Mouse (Mus musculus) midbrain, embryonic 14.5 days (tissue): Measurements from ENCODE around the gene Fig4. TPM values are rescaled to one million over a fixed set of nuclear protein-coding genes. Genes with fewer than 3 reads are reported as not detected.

Source experiments
- ATAC-seq: fragments of 200-750 bp; cut with Nextera tagmentation; 2 replicates; pipeline ENCODE4 v1.8.0; 2017; ENCODE audit warnings: moderate number of reproducible peaks, moderate library complexity; ENCODE audit not compliant: low FRiP score, low TSS enrichment
- DNase-seq: peaks from one replicate; pipeline ENCODE4 v3.0.0-alpha.2; 2015
- H3K27ac ChIP-seq: fragments of 300-500 bp; sonication (generic); replicated peaks from 2 replicates; pipeline ENCODE4 v1.5.1; 2014; ENCODE audit warnings: mild to moderate bottlenecking, low read depth, low read length, moderate library complexity
- H3K27me3 ChIP-seq: fragments of 300-500 bp; sonication (generic); 2 replicates; pipeline ENCODE4 v1.6.1; 2014; ENCODE audit warnings: low read length, control low read depth, mixed read lengths; ENCODE audit not compliant: control insufficient read depth, insufficient read depth
- H3K36me3 ChIP-seq: fragments of 300-500 bp; sonication (generic); 2 replicates; pipeline ENCODE4 v1.6.1; 2014; ENCODE audit warnings: low read length, control low read depth; ENCODE audit not compliant: control insufficient read depth, insufficient read depth
- H3K4me1 ChIP-seq: fragments of 300-500 bp; sonication (generic); 2 replicates; pipeline ENCODE4 v1.6.1; 2014; ENCODE audit warnings: mild to moderate bottlenecking, antibody characterized with exemption, low read length, control low read depth; ENCODE audit not compliant: control insufficient read depth, insufficient read depth
- H3K4me2 ChIP-seq: fragments of 300-500 bp; sonication (generic); 2 replicates; pipeline ENCODE4 v1.6.1; 2014; ENCODE audit warnings: mild to moderate bottlenecking, low read length, moderate library complexity
- H3K4me3 ChIP-seq: fragments of 300-500 bp; sonication (generic); replicated peaks from 2 replicates; pipeline ENCODE4 v1.5.1; 2014; ENCODE audit warnings: low read depth, low read length
- H3K9ac ChIP-seq: fragments of 300-500 bp; sonication (generic); replicated peaks from 2 replicates; pipeline ENCODE4 v1.6.1; 2014; ENCODE audit warnings: mild to moderate bottlenecking, low read length, moderate library complexity
- H3K9me3 ChIP-seq: fragments of 300-500 bp; sonication (generic); 2 replicates; pipeline ENCODE4 v1.6.1; 2016; ENCODE audit warnings: low read length, control low read depth, mixed read lengths; ENCODE audit not compliant: control insufficient read depth
- WGBS: fragments of 180-500 bp; shearing (Covaris S2); extraction: QIAGEN DNeasy Blood & Tissue Kit; methylation state at CpG from one replicate; pipeline ENCODE4 v1.1.7; 2014; 5-methylcytosine and 5-hydroxymethylcytosine counted together
- polyA plus RNA-seq: library from polyadenylated mRNA; unstranded; fragments of >200 nt; fragmentation: Nextera tagmentation; extraction: Ambion mirVana; gene quantifications from 2 replicates; pipeline ENCODE4 v1.2.1, GENCODE M21; 2014

Fig4 gene
- polyA plus RNA-seq, 1 experiment from 2014 or later: 33.9 TPM

DNA sequence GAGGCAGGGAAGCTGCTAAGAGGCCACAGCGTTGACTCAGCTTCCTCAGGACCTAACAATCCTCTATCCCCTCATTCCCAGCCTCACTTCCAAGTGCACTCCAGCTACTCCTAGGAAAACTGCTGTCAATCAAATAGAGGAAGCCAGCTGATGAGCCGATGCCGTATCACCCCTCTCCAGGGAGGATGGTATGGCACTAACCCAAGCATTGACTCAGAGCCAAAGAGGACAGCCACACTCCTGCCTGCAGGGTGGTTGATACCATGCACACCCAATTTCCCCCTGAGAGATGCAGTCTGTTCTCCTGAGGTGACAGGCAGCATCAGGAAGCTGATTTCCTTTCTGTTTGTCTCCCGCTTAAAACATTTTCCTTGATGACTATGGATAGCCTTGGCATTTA is 81.9 kb downstream of the Fig4 start:
- Histone ChIP-seq H3K27ac (no peak overlapping the region), H3K36me3 (no peaks in the 10 kb centered on the region; the same call in 1 of the 2 replicates), H3K27me3 (no peaks in the 10 kb centered on the region), H3K4me3 (no peak overlapping the region), H3K9ac (no peak overlapping the region), H3K4me2 (no peak overlapping the region), H3K9me3 (no peaks in the 10 kb centered on the region), H3K4me1 (no peaks in the 10 kb centered on the region)
- DNase-seq (peak; percentile 13), ATAC-seq (no peak)
- 64% methylated on average over 4 of the region's 4 CpGs for WGBS

GRCm38 (mm10) chr10:41218897-41219296 is 84.2 kb downstream of the Fig4 start:
- ATAC-seq: no peak
- 73% methylated on average over 10 of the region's 10 CpGs for WGBS
- no peaks in the 10 kb centered on the region for H3K4me1 ChIP-seq
- H3K27ac ChIP-seq: no peak overlapping the region
- no peaks in the 10 kb centered on the region; the same call in 1 of the 2 replicates for H3K36me3 ChIP-seq
- H3K4me2 ChIP-seq: no peak overlapping the region
- no peak overlapping the region for H3K9ac ChIP-seq
- DNase-seq: peak; percentile 11
- H3K27me3 ChIP-seq: no peaks in the 10 kb centered on the region
- no peaks in the 10 kb centered on the region for H3K9me3 ChIP-seq
- H3K4me3 ChIP-seq: no peak overlapping the region

DNA sequence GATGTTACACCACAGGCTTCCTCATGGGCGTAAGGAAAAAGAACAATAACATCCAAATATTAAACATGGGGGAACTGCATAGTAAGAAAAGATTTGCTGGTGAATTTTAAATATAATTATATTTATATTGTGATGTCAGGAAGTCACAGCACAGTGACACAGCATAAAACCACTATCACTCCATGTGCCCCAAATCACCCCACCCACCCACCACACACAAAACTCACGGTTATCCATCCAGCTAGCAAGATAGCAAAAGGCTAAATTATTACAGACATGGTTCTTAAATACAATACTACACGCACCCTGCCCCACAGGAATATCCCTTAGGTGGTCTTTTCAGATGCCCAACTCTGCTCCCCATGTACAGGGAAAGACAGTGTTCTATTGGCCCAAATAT is 89.0 kb downstream of the Fig4 start:
- no peak overlapping the region for H3K4me2 ChIP-seq
- H3K9ac ChIP-seq: no peak overlapping the region
- DNase-seq (no peak), ATAC-seq (no peak)
- H3K9me3 ChIP-seq: no peaks in the 10 kb centered on the region
- WGBS: 89% methylated on average over 3 of the region's 3 CpGs
- H3K27me3 ChIP-seq: no peaks in the 10 kb centered on the region
- H3K4me3 ChIP-seq: no peak overlapping the region
- peaks cover 10% of the 10 kb centered on the region for H3K4me1 ChIP-seq
- no peaks in the 10 kb centered on the region for H3K36me3 ChIP-seq
- no peak overlapping the region for H3K27ac ChIP-seq

GRCm38 (mm10) chr10:41209538-41209937 is 93.5 kb downstream of the Fig4 start:
- Histone ChIP-seq H3K4me2 (peak overlapping the region; percentile 11; the same call in 1 of the 2 replicates), H3K36me3 (no peaks in the 10 kb centered on the region), H3K27ac (peak overlapping the region; percentile 88), H3K4me1 (peaks cover 13% of the 10 kb centered on the region), H3K9ac (no peak overlapping the region), H3K9me3 (no peaks in the 10 kb centered on the region), H3K4me3 (no peak overlapping the region), H3K27me3 (no peaks in the 10 kb centered on the region)
- DNase-seq (no peak), ATAC-seq (peak; percentile 63)
- 65% methylated on average over 4 of the region's 4 CpGs for WGBS

GRCm38 (mm10) chr10:41208860-41209377 is 94.1 kb downstream of the Fig4 start:
- DNase-seq (peak; percentile 76), ATAC-seq (peak; percentile 82)
- 33% methylated on average over 6 of the region's 6 CpGs for WGBS
- Histone ChIP-seq H3K4me3 (no peak overlapping the region), H3K4me1 (peaks cover 13% of the 10 kb centered on the region), H3K27me3 (no peaks in the 10 kb centered on the region), H3K27ac (peak overlapping the region; percentile 88), H3K9ac (no peak overlapping the region), H3K36me3 (no peaks in the 10 kb centered on the region), H3K4me2 (peak overlapping the region; percentile 11; the same call in 1 of the 2 replicates), H3K9me3 (no peaks in the 10 kb centered on the region)

- H3K9ac ChIP-seq: no peak overlapping the region
- DNase-seq (no peak), ATAC-seq (no peak)
- H3K27ac ChIP-seq: no peak overlapping the region
- no peak overlapping the region for H3K4me3 ChIP-seq
- no peaks in the 10 kb centered on the region for H3K9me3 ChIP-seq
- no peaks in the 10 kb centered on the region for H3K36me3 ChIP-seq
- 87% methylated on average over 2 of the region's 2 CpGs for WGBS
- no peak overlapping the region for H3K4me2 ChIP-seq
- H3K27me3 ChIP-seq: no peaks in the 10 kb centered on the region
- H3K4me1 ChIP-seq: peaks cover 13% of the 10 kb centered on the region
Measured at GRCm38 (mm10) chr10:41205647-41206046, 97.4 kb downstream of the Fig4 start.

GRCm38 (mm10) chr10:41204637-41205315 is 98.3 kb downstream of the Fig4 start:
- no peaks in the 10 kb centered on the region for H3K36me3 ChIP-seq
- no peak for ATAC-seq
- H3K4me2 ChIP-seq: no peak overlapping the region
- DNase-seq: no peak
- H3K27me3 ChIP-seq: no peaks in the 10 kb centered on the region
- WGBS: 77% methylated on average over 11 of the region's 11 CpGs
- H3K4me3 ChIP-seq: no peak overlapping the region
- H3K27ac ChIP-seq: no peak overlapping the region
- peaks cover 10% of the 10 kb centered on the region for H3K4me1 ChIP-seq
- no peaks in the 10 kb centered on the region for H3K9me3 ChIP-seq
- H3K9ac ChIP-seq: no peak overlapping the region

- no peaks in the 10 kb centered on the region for H3K27me3 ChIP-seq
- no peak overlapping the region for H3K4me2 ChIP-seq
- DNase-seq (no peak), ATAC-seq (no peak)
- WGBS: 63% methylated on average over 5 of the region's 5 CpGs
- no peak overlapping the region for H3K27ac ChIP-seq
- no peaks in the 10 kb centered on the region for H3K36me3 ChIP-seq
- peaks cover 4% of the 10 kb centered on the region for H3K4me1 ChIP-seq
- no peak overlapping the region for H3K9ac ChIP-seq
- no peak overlapping the region for H3K4me3 ChIP-seq
- no peaks in the 10 kb centered on the region for H3K9me3 ChIP-seq
Measured at GRCm38 (mm10) chr10:41204191-41204590, 98.9 kb downstream of the Fig4 start.

DNA sequence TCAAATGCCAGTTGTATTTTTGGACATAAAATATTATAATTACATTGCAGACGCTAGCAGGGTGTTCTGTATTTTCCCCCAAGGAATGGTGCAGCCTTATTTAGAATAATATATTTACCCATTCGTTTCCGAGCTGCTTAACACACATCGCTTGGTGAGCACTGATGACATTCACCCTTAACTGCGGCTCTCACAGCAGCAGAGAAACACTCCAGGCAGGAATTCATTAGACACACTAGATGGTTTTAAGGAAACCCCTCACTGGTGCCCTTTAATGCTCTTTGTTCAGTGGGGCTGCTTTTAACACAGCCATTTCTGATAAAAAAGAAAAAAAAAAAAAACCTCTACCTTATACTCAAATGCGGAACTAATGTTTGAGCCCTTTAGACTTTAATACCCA is 104.3 kb downstream of the Fig4 start:
- Histone ChIP-seq H3K9ac (no peak overlapping the region), H3K27me3 (no peaks in the 10 kb centered on the region), H3K4me3 (no peak overlapping the region), H3K27ac (peak overlapping the region; percentile 28; the same call in 1 of the 2 replicates), H3K36me3 (no peaks in the 10 kb centered on the region), H3K4me2 (0 out of 2 replicates have a peak overlapping the region, but pooled peaks have one; percentile 9), H3K9me3 (no peaks in the 10 kb centered on the region), H3K4me1 (peaks cover 5% of the 10 kb centered on the region)
- 11% methylated on average over 6 of the region's 6 CpGs for WGBS
- peak; percentile 67 for DNase-seq
- peak; percentile 64; the same call in 1 of the 2 replicates for ATAC-seq
